Mouse (Mus musculus): Measurements from ENCODE around the gene Ccdc33.

Gene Ccdc33

DNA sequence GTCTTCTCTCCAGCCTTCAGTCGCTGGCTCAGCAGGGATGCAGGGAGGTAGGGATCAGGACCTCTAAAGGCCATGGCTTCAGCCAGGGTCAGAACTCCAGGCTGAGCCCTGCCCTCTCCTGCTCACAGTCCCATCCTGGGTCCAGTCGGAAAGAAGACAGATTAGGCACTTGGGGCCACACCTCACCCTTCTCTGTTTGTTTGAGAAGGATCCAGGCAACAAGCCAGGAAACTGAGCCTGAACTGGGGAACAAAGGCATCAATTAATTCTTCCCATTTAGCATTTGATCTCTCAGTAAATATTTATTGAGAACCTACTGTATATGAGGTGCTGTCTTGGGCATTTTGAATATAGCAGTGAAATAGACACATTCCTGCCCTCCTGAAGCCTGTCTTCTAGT is at the start of gene Ccdc33:
Gene Ccdc33, minus strand, starts transcription at position 153 of the 400 bp plus-strand sequence.
- in situ Hi-C loops (cut with MboI, MseI), result no loop called here

- in situ Hi-C loops (cut with MboI, MseI), result no loop called here
Observed at GRCm38 (mm10) chr9:58165779-58166178, 47.2 kb upstream of the Ccdc33 start.

DNA sequence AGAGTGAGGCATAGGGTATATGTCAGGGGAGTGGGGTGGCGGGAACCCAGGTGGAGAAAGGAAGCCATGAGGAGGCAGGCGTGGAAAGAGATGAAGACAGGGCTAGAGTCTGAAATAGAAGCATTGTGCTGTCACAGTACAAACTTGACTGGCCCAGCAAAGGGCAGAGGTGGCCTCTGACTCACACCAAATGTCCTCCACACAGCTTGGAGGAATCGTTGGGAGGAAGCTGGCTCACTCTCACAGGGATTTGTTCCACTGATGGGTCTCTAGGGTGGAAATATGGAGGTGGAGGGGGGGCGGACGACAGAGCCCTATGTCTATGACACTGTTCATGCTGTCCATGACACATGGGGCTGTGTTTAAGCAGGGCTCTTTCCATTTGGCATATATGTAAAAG is 44.5 kb upstream of the Ccdc33 start:
- in situ Hi-C loops (cut with MboI, MseI), result no loop called here

DNA sequence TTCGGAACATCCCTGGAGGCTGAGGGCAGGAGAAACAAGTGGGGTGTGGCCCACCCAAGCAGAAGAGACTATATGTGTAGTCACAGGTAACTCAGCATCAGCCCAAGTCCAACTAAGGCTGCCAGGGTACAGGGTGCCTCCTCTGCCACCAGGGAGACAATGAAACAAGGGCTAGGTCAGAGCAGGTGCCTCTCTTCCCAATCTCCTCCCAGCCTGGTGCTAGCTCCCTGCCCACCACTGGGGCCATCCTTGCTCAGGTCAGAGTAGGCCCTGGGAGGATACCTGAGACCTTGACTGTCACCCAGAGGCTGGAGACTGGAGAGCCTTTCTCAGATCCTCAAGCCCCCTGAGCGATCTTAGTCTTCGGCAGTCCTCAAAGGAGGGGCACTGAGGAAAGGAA is 43.5 kb upstream of the Ccdc33 start:
- in situ Hi-C loops (cut with MboI, MseI), result no loop called here

DNA sequence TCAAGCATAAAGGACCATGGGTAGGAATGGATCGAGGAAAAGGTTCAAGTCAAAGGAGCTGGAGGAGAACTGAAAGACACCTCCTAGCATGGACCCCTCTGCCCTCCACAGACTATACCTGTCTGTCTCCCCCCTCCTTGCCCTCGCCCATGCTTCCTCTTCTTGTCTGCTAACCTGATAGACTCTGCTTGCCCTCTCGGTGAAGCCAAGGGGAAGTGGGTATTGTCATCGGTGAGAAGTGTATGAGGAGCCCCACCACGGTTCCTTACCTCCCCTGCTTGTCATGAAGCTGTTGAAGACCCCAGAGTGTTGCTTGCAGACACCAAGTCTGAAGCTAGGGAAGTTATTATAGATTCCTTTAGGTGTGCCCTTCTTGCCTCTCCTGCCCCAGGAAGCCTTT is 41.7 kb upstream of the Ccdc33 start:
- in situ Hi-C loops (cut with MboI, MseI), result no loop called here

- in situ Hi-C loops (cut with MboI, MseI), result no loop called here
Observed at GRCm38 (mm10) chr9:58159855-58160254, 41.2 kb upstream of the Ccdc33 start.

- in situ Hi-C loops (cut with MboI, MseI), result no loop called here
Observed at GRCm38 (mm10) chr9:58158541-58159311, 40.1 kb upstream of the Ccdc33 start.

- in situ Hi-C loops (cut with MboI, MseI), result no loop called here
Observed at GRCm38 (mm10) chr9:58157838-58158237, 39.2 kb upstream of the Ccdc33 start.

DNA sequence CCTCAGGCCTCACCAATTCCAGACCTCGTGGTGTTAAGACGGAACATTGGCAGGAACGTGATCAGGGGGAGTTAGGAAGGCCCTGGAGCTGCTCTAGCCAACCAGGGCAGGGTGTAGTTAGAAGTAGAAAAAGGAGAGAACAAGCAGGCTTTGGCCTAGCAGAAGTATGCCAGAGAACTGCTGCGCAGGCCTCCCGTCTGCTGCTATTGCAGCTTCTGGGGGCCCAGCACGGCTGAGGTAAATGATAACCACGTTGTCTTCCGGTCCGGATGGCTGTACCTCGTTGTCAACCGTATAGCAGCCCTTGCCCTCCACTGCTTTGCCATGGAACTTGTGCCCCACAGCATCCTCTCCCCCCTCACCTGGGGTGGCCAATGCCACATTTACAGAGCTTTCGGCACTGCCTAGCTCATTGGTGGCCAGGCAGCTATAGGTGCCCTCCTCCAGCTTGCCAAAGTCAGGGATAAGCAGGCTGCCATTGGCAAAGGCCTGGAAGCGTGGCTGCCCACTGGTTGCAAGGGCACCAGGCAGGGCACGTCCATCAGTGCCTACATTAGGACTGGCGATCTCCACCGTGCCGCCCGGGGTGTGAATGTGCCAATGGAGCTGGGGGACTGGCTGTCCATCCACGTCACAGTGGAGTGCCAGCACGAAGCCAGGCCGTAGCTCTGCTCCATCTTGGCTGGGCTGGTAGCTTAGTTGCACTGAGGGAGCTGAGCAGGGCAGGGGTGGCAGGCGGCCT is 38.4 kb upstream of the Ccdc33 start:
- in situ Hi-C loops (cut with MboI, MseI), result no loop called here

GRCm38 (mm10) chr9:58155366-58155765 is 36.7 kb upstream of the Ccdc33 start:
- in situ Hi-C loops (cut with MboI, MseI), result no loop called here

DNA sequence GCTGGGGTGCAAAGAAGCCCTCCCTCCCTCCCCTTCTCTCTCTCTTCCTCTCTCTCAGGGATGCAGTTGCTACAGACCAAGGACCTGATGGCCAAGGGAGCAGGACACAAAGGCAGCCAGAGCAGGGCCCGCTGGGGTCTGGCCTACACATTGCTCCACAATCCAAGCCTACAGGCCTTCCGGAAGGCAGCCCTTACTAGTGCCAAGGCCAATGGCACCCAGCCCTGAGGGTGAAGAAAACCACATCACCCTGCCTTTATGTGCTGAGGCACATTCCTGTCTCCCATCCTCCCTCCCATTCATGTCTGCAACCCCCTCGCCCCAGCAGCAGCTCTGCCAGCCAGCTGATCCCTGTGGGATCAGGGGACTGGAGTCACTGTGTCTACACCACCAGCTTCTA is 34.5 kb upstream of the Ccdc33 start:
- in situ Hi-C loops (cut with MboI, MseI), result loop anchor here (5.0 kb wide), 1 partner anchor 101 kb away; no protein-coding TSS in a partner anchor

DNA sequence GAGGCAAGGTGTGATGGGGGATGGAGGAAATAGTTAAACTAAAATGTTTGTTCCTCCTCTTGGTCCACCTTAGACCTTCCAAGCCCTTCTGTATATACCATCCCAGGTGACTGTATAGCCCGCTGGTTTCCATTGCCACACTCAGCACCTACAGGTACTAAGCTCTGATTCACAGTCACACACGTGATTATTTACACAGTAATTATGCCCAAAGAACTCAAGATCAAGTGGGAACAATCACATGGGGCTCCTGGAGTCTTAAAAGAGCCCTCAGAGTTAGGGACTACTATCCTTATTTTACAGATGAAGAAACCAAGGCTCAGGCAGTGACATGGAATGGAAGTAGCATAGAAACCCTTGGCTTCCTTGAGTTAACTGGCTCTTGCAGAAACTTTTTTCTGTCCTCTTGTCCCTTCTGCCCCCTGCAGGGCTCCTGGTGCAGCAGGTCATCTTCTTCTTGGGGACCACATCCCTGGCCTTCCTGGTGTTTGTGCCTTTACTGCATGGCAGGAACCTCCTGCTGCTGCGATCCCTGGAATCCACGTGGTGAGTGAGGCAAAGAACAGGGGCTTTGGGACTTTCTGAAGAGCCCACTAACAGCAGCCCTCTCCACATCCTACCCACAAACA is 32.2 kb upstream of the Ccdc33 start:
- in situ Hi-C loops (cut with MboI, MseI), result loop anchor here (5.0 kb wide), 1 partner anchor 99 kb away; no protein-coding TSS in a partner anchor

- in situ Hi-C loops (cut with MboI, MseI), result no loop called here
Observed at GRCm38 (mm10) chr9:58148806-58149205, 30.2 kb upstream of the Ccdc33 start.

DNA sequence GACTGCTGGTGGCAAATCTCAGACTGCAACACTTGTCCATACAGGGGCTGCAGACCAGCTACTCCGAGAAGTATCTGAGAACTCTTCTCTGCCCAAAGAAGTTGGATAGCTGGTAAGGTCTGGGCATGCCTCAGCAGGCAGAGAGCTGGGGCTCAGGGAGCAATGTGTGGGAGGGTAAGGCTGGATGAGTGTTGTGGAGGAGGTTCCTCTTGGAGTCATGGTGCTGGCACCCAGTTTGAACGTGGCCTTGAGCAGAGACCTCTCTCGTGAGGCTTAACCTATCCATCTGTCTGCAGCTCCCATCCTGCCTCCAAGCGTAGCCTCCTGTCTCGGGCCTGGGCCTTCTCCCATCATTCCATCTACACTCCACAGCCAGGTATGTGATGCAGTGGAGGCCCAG is 26.8 kb upstream of the Ccdc33 start:
- in situ Hi-C loops (cut with MboI, MseI), result no loop called here

DNA sequence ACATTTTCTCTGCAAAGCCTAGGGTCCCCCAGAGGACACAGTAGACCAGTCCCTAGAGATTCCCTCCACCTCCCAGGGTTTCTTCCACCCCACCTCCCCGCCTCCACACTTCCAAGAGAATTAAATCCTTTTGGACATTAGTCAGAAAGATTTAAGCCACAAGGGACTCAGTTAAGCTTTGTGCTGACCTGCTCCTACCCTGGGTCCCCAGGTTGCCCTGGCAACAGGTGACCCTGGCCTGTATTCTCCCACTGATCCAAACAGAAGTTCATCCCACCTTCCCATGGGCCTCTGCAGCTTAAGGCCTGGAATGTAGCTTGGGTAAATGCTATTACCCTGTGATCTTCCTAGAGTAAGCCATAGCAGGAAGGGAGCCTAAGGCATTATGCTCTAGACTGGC is 26.0 kb upstream of the Ccdc33 start:
- in situ Hi-C loops (cut with MboI, MseI), result no loop called here

DNA sequence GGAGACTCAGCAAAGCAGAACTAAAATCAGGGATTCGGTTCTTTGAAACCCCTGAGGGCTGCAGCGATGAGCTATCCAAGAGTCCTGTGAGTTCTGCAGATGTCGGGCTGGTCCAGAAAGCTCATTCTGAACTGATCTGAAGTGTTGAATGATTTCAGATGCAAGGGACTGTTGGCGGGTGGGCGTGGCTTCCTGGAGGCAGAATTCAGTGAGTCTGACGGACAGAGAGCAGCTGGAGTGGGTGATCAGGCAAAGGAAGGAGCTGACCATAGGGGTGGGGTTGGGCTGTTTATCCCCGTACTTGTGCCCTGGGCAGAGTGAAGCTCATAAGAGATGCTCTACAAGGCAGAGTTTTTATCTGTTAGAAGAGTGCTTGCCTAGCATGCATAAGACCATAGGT is 24.8 kb upstream of the Ccdc33 start:
- in situ Hi-C loops (cut with MboI, MseI), result no loop called here

- in situ Hi-C loops (cut with MboI, MseI), result no loop called here
Observed at GRCm38 (mm10) chr9:58139947-58140346, 21.3 kb upstream of the Ccdc33 start.

GRCm38 (mm10) chr9:58135921-58136321 is 17.3 kb upstream of the Ccdc33 start:
- in situ Hi-C loops (cut with MboI, MseI), result no loop called here

DNA sequence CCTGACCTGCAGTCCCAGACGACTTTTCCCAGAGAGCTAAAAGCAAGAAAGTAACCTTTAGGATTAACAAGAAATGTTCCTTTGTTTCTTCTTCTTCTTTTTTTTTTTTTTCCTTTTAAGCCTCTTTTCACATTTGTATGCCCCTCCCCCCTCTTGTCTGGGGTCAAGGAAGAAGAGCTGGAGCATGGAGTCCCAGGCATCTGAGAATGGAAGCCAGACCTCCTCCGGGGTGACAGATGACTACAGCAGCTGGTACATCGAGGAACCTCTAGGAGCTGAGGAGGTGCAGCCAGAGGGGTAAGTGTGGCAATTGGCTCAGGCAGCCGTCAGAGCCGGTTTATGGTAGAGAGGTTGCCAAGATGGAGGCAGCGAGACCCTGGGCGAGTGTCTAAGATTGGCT is 16.3 kb upstream of the Ccdc33 start:
- in situ Hi-C loops (cut with MboI, MseI), result no loop called here

- in situ Hi-C loops (cut with MboI, MseI), result no loop called here
Observed at GRCm38 (mm10) chr9:58133893-58134884, 15.6 kb upstream of the Ccdc33 start.

- in situ Hi-C loops (cut with MboI, MseI), result no loop called here
Observed at GRCm38 (mm10) chr9:58131735-58132134, 13.1 kb upstream of the Ccdc33 start.

All from regulatory T cell (primary cell).